Mouse (Mus musculus) liver, embryonic 14.5 days (tissue): ENCODE measurements around the gene Isg20l2. TPM values are rescaled to one million over a fixed set of nuclear protein-coding genes. Genes with fewer than 3 reads are reported as not detected.
A peak's percentile ranks its signal among the peaks of the same experiment; 100 is the strongest.

Source experiments
- ATAC-seq: fragments of 200-750 bp; cut with Nextera tagmentation; 2 replicates; pipeline ENCODE4 v1.8.0; 2017; ENCODE audit warnings: moderate number of reproducible peaks, mild to moderate bottlenecking, moderate library complexity; ENCODE audit not compliant: insufficient read depth
- DNase-seq, 3 experiments: peaks; one replicate each; pipeline ENCODE4 v3.0.0-alpha.2; 2012 to 2013; ENCODE audit warnings: low read depth in 3 of 3, low spot score in 3 of 3
- H3K27ac ChIP-seq: fragments of 300-500 bp; sonication (generic); 2 replicates; pipeline ENCODE4 v1.5.1; 2014; ENCODE audit warnings: moderate library complexity, mild to moderate bottlenecking, control low read depth, inconsistent platforms
- H3K27me3 ChIP-seq: fragments of 300-500 bp; sonication (generic); 2 replicates; pipeline ENCODE4 v1.6.1; 2014; ENCODE audit warnings: mild to moderate bottlenecking, low read length, moderate library complexity; ENCODE audit not compliant: control insufficient read depth, insufficient read depth
- H3K36me3 ChIP-seq: fragments of 300-500 bp; sonication (generic); replicated peaks from 2 replicates; pipeline ENCODE4 v1.6.1; 2014; ENCODE audit warnings: low read depth; ENCODE audit not compliant: control insufficient read depth, insufficient read depth
- H3K4me1 ChIP-seq, 2 experiments: fragments of 200-500 bp in 1 of 2; fragments of 300-500 bp in 1 of 2; sonication (generic) in 1 of 2; replicated peaks; 2 replicates each; pipeline ENCODE4 v1.6.1; 2012 to 2014; ENCODE audit warnings: antibody characterized with exemption in 1 of 2, inconsistent platforms in 1 of 2, low read length in 1 of 2; ENCODE audit not compliant: control insufficient read depth in 2 of 2, insufficient read depth in 2 of 2
- H3K4me2 ChIP-seq: fragments of 300-500 bp; sonication (generic); 2 replicates; pipeline ENCODE4 v1.6.1; 2014; ENCODE audit warnings: low read depth, mild to moderate bottlenecking, control low read depth, moderate library complexity
- H3K4me3 ChIP-seq, 2 experiments: fragments of 200-500 bp in 1 of 2; fragments of 300-500 bp in 1 of 2; sonication (generic) in 1 of 2; 2 replicates each; pipeline ENCODE4 v1.5.1; 2012 to 2014; ENCODE audit warnings: low read depth in 2 of 2, low read length in 2 of 2, mild to moderate bottlenecking in 2 of 2, control low read depth in 1 of 2, inconsistent platforms in 1 of 2, moderate library complexity in 1 of 2; ENCODE audit not compliant: insufficient read depth in 1 of 2
- H3K9ac ChIP-seq: fragments of 300-500 bp; sonication (generic); replicated peaks from 2 replicates; pipeline ENCODE4 v1.6.1; 2014; ENCODE audit warnings: mild to moderate bottlenecking, control low read depth, moderate library complexity
- H3K9me3 ChIP-seq: fragments of 300-500 bp; sonication (generic); 2 replicates; pipeline ENCODE4 v1.6.1; 2016; ENCODE audit warnings: low read length, mixed read lengths; ENCODE audit not compliant: control insufficient read depth
- CTCF ChIP-seq: IDR thresholded peaks from 2 replicates; pipeline ENCODE4 v1.5.1; 2016; ENCODE audit warnings: antibody characterized with exemption, low read depth, control low read depth
- EP300 ChIP-seq: IDR thresholded peaks from 2 replicates; pipeline ENCODE4 v1.6.1; 2016; ENCODE audit warnings: antibody characterized with exemption, low read depth
- WGBS: fragments of 180-500 bp; shearing (Covaris S2); extraction: QIAGEN DNeasy Blood & Tissue Kit; methylation state at CpG from one replicate; pipeline ENCODE4 v1.1.7; 2014; ENCODE audit not compliant: insufficient replicate concordance; 5-methylcytosine and 5-hydroxymethylcytosine counted together
- polyA plus RNA-seq, 2 experiments: library from polyadenylated mRNA; depleted of rRNA in 1 of 2; stranded (reverse) in 1 of 2; unstranded in 1 of 2; fragments of >200 nt; fragmentation: Nextera tagmentation in 1 of 2; extraction: Ambion mirVana in 1 of 2; gene quantifications; 2 replicates each; pipeline versions ENCODE4 v1.2.1 to v1.2.3; 2012 to 2014

The Isg20l2 gene
- polyA plus RNA-seq, 2 experiments: 9.7 to 14.8 TPM

GRCm38 (mm10) chr3:87980728-87981127 is 50.6 kb downstream of the Isg20l2 start:
- TF ChIP-seq CTCF (no peak), EP300 (no peak)
- no peak overlapping the region for H3K9ac ChIP-seq
- no peaks in the 10 kb centered on the region for H3K27me3 ChIP-seq
- no peak overlapping the region for H3K4me2 ChIP-seq
- 60% methylated on average over 5 of the region's 5 CpGs for WGBS
- H3K9me3 ChIP-seq: no peaks in the 10 kb centered on the region
- peaks cover 0 to 15% of the 10 kb centered on the region in 2 experiments; a peak in 1 of 4 replicates for H3K4me1 ChIP-seq
- H3K4me3 ChIP-seq: no peak overlapping the region
- no peak overlapping the region for H3K27ac ChIP-seq
- ATAC-seq: no peak
- H3K36me3 ChIP-seq: no peaks in the 10 kb centered on the region
- no peak for DNase-seq

DNA sequence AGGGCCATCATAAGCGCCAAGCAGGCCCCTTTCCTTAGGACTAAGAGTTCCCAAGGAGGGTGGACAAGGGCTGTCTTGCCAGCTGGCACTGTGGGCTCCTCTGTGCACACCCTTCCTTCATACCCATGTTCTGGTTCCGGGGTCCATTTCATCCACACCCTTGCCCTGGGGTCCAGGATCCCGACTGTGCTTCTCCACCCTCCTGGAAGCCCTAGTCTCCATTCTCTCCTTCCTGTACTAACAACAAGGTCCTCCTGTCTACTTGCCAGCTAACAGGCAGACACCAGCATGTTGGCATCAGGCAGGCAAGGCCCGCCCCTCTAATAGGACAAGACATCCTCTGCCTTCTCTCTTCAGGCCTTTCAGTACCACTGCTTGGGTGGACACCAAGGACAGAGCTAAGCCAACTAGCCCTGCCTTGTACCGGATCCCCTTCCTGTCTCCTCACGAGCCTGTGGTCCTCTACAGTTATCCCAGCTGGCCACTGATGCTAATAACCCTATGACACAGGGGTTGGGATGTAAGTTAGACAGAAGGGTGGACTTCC is 51.2 kb downstream of the Isg20l2 start:
- H3K9ac ChIP-seq: no peak overlapping the region
- DNase-seq (no peak), ATAC-seq (no peak)
- H3K4me2 ChIP-seq: no peak overlapping the region
- no peaks in the 10 kb centered on the region for H3K36me3 ChIP-seq
- no peak for TF ChIP-seq CTCF
- TF ChIP-seq EP300: no peak
- H3K27ac ChIP-seq: no peak overlapping the region
- WGBS: 55% methylated on average over 6 of the region's 6 CpGs
- H3K4me1 ChIP-seq: peaks cover 0 to 15% of the 10 kb centered on the region in 2 experiments; a peak in 1 of 4 replicates
- H3K27me3 ChIP-seq: no peaks in the 10 kb centered on the region
- H3K9me3 ChIP-seq: no peaks in the 10 kb centered on the region
- no peak overlapping the region for H3K4me3 ChIP-seq

DNA sequence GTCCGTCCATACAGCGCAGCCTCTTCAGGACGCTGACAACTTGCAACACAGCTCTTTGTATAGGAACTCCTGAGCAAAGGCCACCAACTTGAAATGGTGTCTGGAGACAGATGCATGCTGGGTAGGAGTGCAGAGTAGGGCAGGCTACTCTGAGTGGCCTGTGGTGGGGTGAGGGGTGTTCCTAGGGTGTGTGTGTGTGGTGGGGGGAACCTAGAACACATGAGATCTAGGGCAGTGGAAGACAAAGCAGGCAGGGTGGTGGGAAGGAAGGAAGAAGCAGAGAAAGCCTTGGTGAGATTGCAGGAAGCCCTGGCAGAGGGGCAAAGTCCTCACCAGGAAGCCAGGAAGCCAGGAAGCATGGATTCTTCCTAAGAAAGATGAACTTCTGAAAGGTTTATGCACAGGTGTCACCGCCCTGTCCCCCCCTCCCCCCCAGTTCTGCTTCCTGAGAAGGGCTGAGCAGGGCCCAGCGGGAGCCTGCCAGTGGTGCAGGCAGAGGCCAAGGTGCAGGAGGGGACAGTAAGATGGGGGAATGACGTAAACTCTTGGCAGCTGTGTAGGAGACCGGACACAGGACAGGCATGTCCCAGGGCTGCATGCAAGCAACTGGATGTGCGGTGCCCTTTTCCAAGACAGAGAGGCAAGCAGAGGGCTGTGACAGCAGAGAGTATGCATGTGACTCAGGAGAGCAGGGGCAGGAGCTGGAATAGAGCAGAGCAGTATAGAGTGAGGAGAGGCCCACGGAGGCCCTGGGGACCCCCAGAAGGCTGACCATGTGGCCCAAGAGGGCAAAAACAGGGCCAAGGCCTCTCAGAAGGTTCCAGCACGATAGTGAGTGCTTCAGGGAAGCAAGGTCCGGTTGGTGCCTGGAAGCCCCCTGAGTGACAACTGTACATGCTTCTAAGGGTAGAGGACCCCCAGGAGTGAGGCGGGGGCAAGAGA is 52.1 kb downstream of the Isg20l2 start:
- 25% methylated on average over 12 of the region's 12 CpGs for WGBS
- H3K9ac ChIP-seq: no peak overlapping the region
- no peak for TF ChIP-seq CTCF
- TF ChIP-seq EP300: no peak
- DNase-seq: no peak
- peak overlapping the region; percentile 19 for H3K27ac ChIP-seq
- H3K4me3 ChIP-seq: no peak overlapping the region
- no peaks in the 10 kb centered on the region for H3K36me3 ChIP-seq
- H3K9me3 ChIP-seq: no peaks in the 10 kb centered on the region
- no peaks in the 10 kb centered on the region for H3K27me3 ChIP-seq
- 0 out of 2 replicates have a peak, but pooled peaks have one; percentile 6 for ATAC-seq
- H3K4me2 ChIP-seq: no peak overlapping the region
- H3K4me1 ChIP-seq: peaks cover 0 to 16% of the 10 kb centered on the region in 2 experiments; a peak in 1 of 4 replicates

- TF ChIP-seq CTCF (no peak), EP300 (no peak)
- Histone ChIP-seq H3K4me2 (0 out of 2 replicates have a peak overlapping the region, but pooled peaks have one; percentile 18), H3K9ac (no peak overlapping the region), H3K9me3 (no peaks in the 10 kb centered on the region), H3K27me3 (no peaks in the 10 kb centered on the region), H3K4me3 (no peak overlapping the region), H3K36me3 (no peaks in the 10 kb centered on the region), H3K4me1 (peaks cover 0 to 22% of the 10 kb centered on the region in 2 experiments; a peak in 2 of 4 replicates), H3K27ac (peak overlapping the region; percentile 19)
- DNase-seq (no peak), ATAC-seq (peak; percentile 43; the same call in 1 of the 2 replicates)
- 11% methylated on average over 13 of the region's 13 CpGs for WGBS
Observed at GRCm38 (mm10) chr3:87982836-87983601, 52.9 kb downstream of the Isg20l2 start.
